Mouse (Mus musculus): ENCODE measurements around the gene Gm45234. TPM values are rescaled to one million over a fixed set of nuclear protein-coding genes. Genes with fewer than 3 reads are reported as not detected.

Gm45234 gene
- polyA plus RNA-seq, 1 experiment from 2014 or later = not detected

- Histone ChIP-seq H3K9ac (replicated peaks) (no peak overlapping the region), H3K4me3 (replicated peaks) (no peak overlapping the region), H3K36me3 (no peaks in the 10 kb centered on the region), H3K4me2 (0 out of 2 replicates have a peak overlapping the region, but pooled peaks have one; percentile 92), H3K4me1 (replicated peaks) (peaks cover 30% of the 10 kb centered on the region), H3K27ac (no peak overlapping the region), H3K9me3 (no peaks in the 10 kb centered on the region), H3K27me3 (peaks cover 59% of the 10 kb centered on the region)
- ATAC-seq (ENCODE audit: insufficient number of reproducible peaks, insufficient read depth, low FRiP score, low TSS enrichment, low read depth) = no peak
- 55% methylated on average over 4 of the region's 4 CpGs for WGBS
Measured at GRCm38 (mm10) chr6:124767536-124767919, 11.7 kb upstream of the Gm45234 start.

GRCm38 (mm10) chr6:124765951-124766350, 10.1 kb upstream of the Gm45234 start:
- H3K36me3 ChIP-seq = no peaks in the 10 kb centered on the region
- no peak overlapping the region for H3K27ac ChIP-seq
- no peaks in the 10 kb centered on the region for H3K9me3 ChIP-seq
- H3K4me1 ChIP-seq (replicated peaks) = peaks cover 30% of the 10 kb centered on the region
- peaks cover 70% of the 10 kb centered on the region for H3K27me3 ChIP-seq
- H3K9ac ChIP-seq (replicated peaks) = no peak overlapping the region
- H3K4me2 ChIP-seq = no peak overlapping the region
- no peak overlapping the region for H3K4me3 ChIP-seq (replicated peaks)
- no peak for ATAC-seq (ENCODE audit: insufficient number of reproducible peaks, insufficient read depth, low FRiP score, low TSS enrichment, low read depth)
- WGBS = 87% methylated on average over 7 of the region's 7 CpGs

GRCm38 (mm10) chr6:124759259-124759658, 3.4 kb upstream of the Gm45234 start:
- Histone ChIP-seq H3K4me1 (replicated peaks) (peaks cover 40% of the 10 kb centered on the region), H3K9me3 (no peaks in the 10 kb centered on the region), H3K36me3 (0 out of 2 replicates have a peak, but pooled peaks cover 3% of the 10 kb centered on the region), H3K4me2 (peak overlapping the region; percentile 87), H3K9ac (replicated peaks) (peak overlapping the region; percentile 44; the same call in 1 of the 2 replicates), H3K4me3 (replicated peaks) (peak overlapping the region; percentile 89), H3K27me3 (peaks cover 30% of the 10 kb centered on the region), H3K27ac (peak overlapping the region; percentile 99)
- no peak for ATAC-seq (ENCODE audit: insufficient number of reproducible peaks, insufficient read depth, low FRiP score, low TSS enrichment, low read depth)
- 5% methylated on average over 5 of the region's 5 CpGs for WGBS

- Histone ChIP-seq H3K4me3 (replicated peaks) (peak overlapping the region; percentile 89), H3K27me3 (peaks cover 26% of the 10 kb centered on the region), H3K27ac (peak overlapping the region; percentile 99), H3K9me3 (no peaks in the 10 kb centered on the region), H3K36me3 (0 out of 2 replicates have a peak, but pooled peaks cover 8% of the 10 kb centered on the region), H3K9ac (replicated peaks) (peak overlapping the region; percentile 44), H3K4me1 (replicated peaks) (peaks cover 44% of the 10 kb centered on the region), H3K4me2 (peak overlapping the region; percentile 87)
- 57% methylated on average over 2 of the region's 2 CpGs for WGBS
- ATAC-seq (ENCODE audit: insufficient number of reproducible peaks, insufficient read depth, low FRiP score, low TSS enrichment, low read depth) = no peak
Measured at GRCm38 (mm10) chr6:124758849-124759232, 3.0 kb upstream of the Gm45234 start.

GRCm38 (mm10) chr6:124757909-124758848, 2.4 kb upstream of the Gm45234 start:
- peak overlapping the region; percentile 96 for H3K9ac ChIP-seq (replicated peaks)
- 39% methylated on average over 5 of the region's 5 CpGs for WGBS
- peaks cover 50% of the 10 kb centered on the region for H3K4me1 ChIP-seq (replicated peaks)
- peak overlapping the region; percentile 87 for H3K4me2 ChIP-seq
- H3K27me3 ChIP-seq = peaks cover 24% of the 10 kb centered on the region
- H3K36me3 ChIP-seq = peaks cover 9% of the 10 kb centered on the region; the same call in 1 of the 2 replicates
- H3K27ac ChIP-seq = peak overlapping the region; percentile 99
- no peak for ATAC-seq (ENCODE audit: insufficient number of reproducible peaks, insufficient read depth, low FRiP score, low TSS enrichment, low read depth)
- H3K4me3 ChIP-seq (replicated peaks) = peak overlapping the region; percentile 89
- H3K9me3 ChIP-seq = no peaks in the 10 kb centered on the region

GRCm38 (mm10) chr6:124757351-124757880, 1.6 kb upstream of the Gm45234 start:
- Histone ChIP-seq H3K36me3 (peaks cover 9% of the 10 kb centered on the region; the same call in 1 of the 2 replicates), H3K9me3 (no peaks in the 10 kb centered on the region), H3K4me2 (peak overlapping the region; percentile 87), H3K27ac (peak overlapping the region; percentile 99), H3K4me1 (replicated peaks) (peaks cover 50% of the 10 kb centered on the region), H3K4me3 (replicated peaks) (peak overlapping the region; percentile 89), H3K9ac (replicated peaks) (peak overlapping the region; percentile 96), H3K27me3 (peaks cover 17% of the 10 kb centered on the region)
- 9% methylated on average over 5 of the region's 5 CpGs for WGBS
- no peak for ATAC-seq (ENCODE audit: insufficient number of reproducible peaks, insufficient read depth, low FRiP score, low TSS enrichment, low read depth)

GRCm38 (mm10) chr6:124756652-124757350, 980 bp upstream of the Gm45234 start:
- H3K9ac ChIP-seq (replicated peaks) = peak overlapping the region; percentile 96
- H3K4me2 ChIP-seq = peak overlapping the region; percentile 87
- ATAC-seq (ENCODE audit: insufficient number of reproducible peaks, insufficient read depth, low FRiP score, low TSS enrichment, low read depth) = peak; percentile 75
- H3K4me3 ChIP-seq (replicated peaks) = peak overlapping the region; percentile 89
- WGBS = under 1% methylated on average over 53 of the region's 54 CpGs
- peaks cover 9% of the 10 kb centered on the region; the same call in 1 of the 2 replicates for H3K36me3 ChIP-seq
- H3K27ac ChIP-seq = peak overlapping the region; percentile 99
- H3K4me1 ChIP-seq (replicated peaks) = peaks cover 50% of the 10 kb centered on the region
- peaks cover 12% of the 10 kb centered on the region for H3K27me3 ChIP-seq
- H3K9me3 ChIP-seq = no peaks in the 10 kb centered on the region

GRCm38 (mm10) chr6:124755306-124755705, 515 bp downstream of the Gm45234 start:
- Histone ChIP-seq H3K36me3 (peaks cover 9% of the 10 kb centered on the region; the same call in 1 of the 2 replicates), H3K4me3 (replicated peaks) (peak overlapping the region; percentile 89), H3K27me3 (peaks cover 5% of the 10 kb centered on the region), H3K9ac (replicated peaks) (peak overlapping the region; percentile 96), H3K27ac (peak overlapping the region; percentile 99), H3K9me3 (no peaks in the 10 kb centered on the region), H3K4me1 (replicated peaks) (peaks cover 50% of the 10 kb centered on the region), H3K4me2 (peak overlapping the region; percentile 87)
- WGBS = 0% methylated on average over 3 of the region's 3 CpGs
- ATAC-seq (ENCODE audit: insufficient number of reproducible peaks, insufficient read depth, low FRiP score, low TSS enrichment, low read depth) = no peak

- H3K27ac ChIP-seq = no peak overlapping the region
- H3K9ac ChIP-seq (replicated peaks) = no peak overlapping the region
- no peak for ATAC-seq (ENCODE audit: insufficient number of reproducible peaks, insufficient read depth, low FRiP score, low TSS enrichment, low read depth)
- H3K4me3 ChIP-seq (replicated peaks) = no peak overlapping the region
- H3K4me1 ChIP-seq (replicated peaks) = peaks cover 42% of the 10 kb centered on the region
- no peaks in the 10 kb centered on the region for H3K9me3 ChIP-seq
- no peaks in the 10 kb centered on the region for H3K27me3 ChIP-seq
- H3K36me3 ChIP-seq = peaks cover 20% of the 10 kb centered on the region
- WGBS = 84% methylated on average over 2 of the region's 2 CpGs
- peak overlapping the region; percentile 87 for H3K4me2 ChIP-seq
Measured at GRCm38 (mm10) chr6:124753861-124754260, 2.0 kb downstream of the Gm45234 start.

- ATAC-seq (ENCODE audit: insufficient number of reproducible peaks, insufficient read depth, low FRiP score, low TSS enrichment, low read depth) = no peak
- Histone ChIP-seq H3K27me3 (no peaks in the 10 kb centered on the region), H3K9ac (replicated peaks) (no peak overlapping the region), H3K4me3 (replicated peaks) (no peak overlapping the region), H3K27ac (no peak overlapping the region), H3K9me3 (no peaks in the 10 kb centered on the region), H3K36me3 (peaks cover 49% of the 10 kb centered on the region), H3K4me2 (no peak overlapping the region), H3K4me1 (replicated peaks) (peaks cover 37% of the 10 kb centered on the region)
- 81% methylated on average over 8 of the region's 8 CpGs for WGBS
Measured at GRCm38 (mm10) chr6:124750405-124750804, 5.4 kb downstream of the Gm45234 start.
